Mouse (Mus musculus): ENCODE data around the gene Hnf4a. TPM values are rescaled to one million over a fixed set of nuclear protein-coding genes. Genes with fewer than 3 reads are reported as not detected.

Hnf4a gene
- polyA plus RNA-seq, 1 experiment, result 0.67 TPM

GRCm38 (mm10) chr2:163466771-163467170 lies 39.8 kb upstream of the Hnf4a start:
- Histone ChIP-seq H3K4me1 (ENCODE audit: control insufficient read depth, insufficient read depth, low read length) (no peaks in the 10 kb centered on the region; the same call in 1 of the 2 replicates), H3K4me3 (replicated peaks; ENCODE audit: extremely low read depth, low read depth, low read length) (no peak overlapping the region)
- no peak for TF ChIP-seq CTCF (IDR thresholded peaks at IDR 0.05; ENCODE audit: insufficient read depth, low read length)
- DNase-seq, result peak; percentile 34
- WGBS, result 28% methylated on average over 8 of the region's 8 CpGs

- 89% methylated on average over 6 of the region's 6 CpGs for WGBS
- Histone ChIP-seq H3K4me3 (replicated peaks; ENCODE audit: extremely low read depth, low read depth, low read length) (no peak overlapping the region), H3K4me1 (ENCODE audit: control insufficient read depth, insufficient read depth, low read length) (peaks cover under 1% of the 10 kb centered on the region; the same call in 1 of the 2 replicates)
- TF ChIP-seq POLR2A (IDR thresholded peaks at IDR 0.05; ENCODE audit: borderline replicate concordance, extremely low read depth, low read depth, low read length) (no peak), CTCF (IDR thresholded peaks at IDR 0.05; ENCODE audit: insufficient read depth, low read length) (no peak)
- DNase-seq, result no peak
Measured at GRCm38 (mm10) chr2:163467585-163467984, 39.0 kb upstream of the Hnf4a start.

DNA sequence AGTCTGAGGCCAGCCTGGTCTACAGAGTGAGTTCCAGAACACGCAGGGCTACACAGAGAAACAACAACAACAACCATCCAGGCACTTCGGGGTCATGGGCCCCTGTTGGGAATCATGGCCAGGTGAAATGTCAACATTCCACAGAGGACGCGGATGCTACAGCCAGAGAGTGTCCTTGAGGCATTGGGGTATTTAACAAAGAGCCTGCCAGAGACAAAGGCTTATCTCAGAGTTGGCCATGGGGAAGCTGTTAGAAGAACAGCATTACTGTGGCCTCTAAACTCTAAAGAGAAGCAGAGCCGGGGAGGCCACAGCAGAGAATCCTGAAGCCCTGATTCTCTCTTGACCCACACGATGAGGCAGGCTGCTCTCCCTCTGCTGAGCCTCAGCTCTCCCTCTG lies 37.7 kb upstream of the Hnf4a start:
- DNase-seq, result no peak
- WGBS, result 88% methylated on average over 6 of the region's 6 CpGs
- H3K4me3 ChIP-seq (replicated peaks; ENCODE audit: extremely low read depth, low read depth, low read length), result no peak overlapping the region
- no peak for TF ChIP-seq POLR2A (IDR thresholded peaks at IDR 0.05; ENCODE audit: borderline replicate concordance, extremely low read depth, low read depth, low read length)
- TF ChIP-seq CTCF (IDR thresholded peaks at IDR 0.05; ENCODE audit: insufficient read depth, low read length), result no peak
- peaks cover 2% of the 10 kb centered on the region; the same call in 1 of the 2 replicates for H3K4me1 ChIP-seq (ENCODE audit: control insufficient read depth, insufficient read depth, low read length)

DNA sequence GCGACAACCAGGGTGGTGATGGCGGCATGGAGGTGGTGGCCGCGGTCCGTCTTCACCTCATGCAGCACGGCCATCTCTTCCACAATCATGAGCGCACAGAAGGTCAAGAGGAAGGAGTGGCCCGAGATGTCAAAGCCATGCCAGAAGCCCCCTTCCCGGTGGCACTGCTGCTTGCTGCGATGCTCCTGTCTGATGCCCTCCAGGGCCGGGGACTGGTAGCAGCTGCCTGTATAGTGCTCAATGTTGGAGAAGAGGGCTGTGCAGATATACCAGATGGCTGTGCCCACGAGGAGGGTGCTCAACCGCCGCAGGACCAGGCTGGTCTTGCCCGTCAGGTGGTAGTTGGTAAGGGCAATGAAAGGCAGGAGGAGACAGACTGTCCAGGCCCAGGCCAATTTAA lies 36.9 kb upstream of the Hnf4a start:
- WGBS, result 92% methylated on average over 15 of the region's 15 CpGs

DNA sequence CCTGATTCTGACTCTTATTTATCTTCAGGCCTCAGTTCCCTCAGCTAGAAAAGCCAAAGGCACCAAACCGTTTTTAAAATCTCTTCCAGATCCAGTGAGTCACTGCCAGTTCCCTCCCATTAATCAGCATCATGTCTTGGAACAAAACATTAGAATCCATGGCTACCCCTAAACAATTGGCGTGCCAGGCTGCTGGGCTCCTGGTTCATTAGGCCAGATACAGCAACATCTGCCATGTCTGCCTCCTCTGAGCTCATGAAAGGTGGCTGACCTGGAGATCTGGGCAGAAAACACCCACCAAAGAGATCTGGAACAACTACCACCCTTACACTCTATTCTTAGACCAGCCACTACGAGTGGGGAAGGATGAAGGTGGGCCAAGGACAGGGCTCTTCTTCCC lies 35.5 kb upstream of the Hnf4a start:
- H3K4me3 ChIP-seq (replicated peaks; ENCODE audit: extremely low read depth, low read depth, low read length), result no peak overlapping the region
- 41% methylated on average over 3 of the region's 3 CpGs for WGBS
- no peak for DNase-seq
- no peak for TF ChIP-seq POLR2A (IDR thresholded peaks at IDR 0.05; ENCODE audit: borderline replicate concordance, extremely low read depth, low read depth, low read length)
- TF ChIP-seq CTCF (IDR thresholded peaks at IDR 0.05; ENCODE audit: insufficient read depth, low read length), result no peak
- peaks cover 2% of the 10 kb centered on the region; the same call in 1 of the 2 replicates for H3K4me1 ChIP-seq (ENCODE audit: control insufficient read depth, insufficient read depth, low read length)

More for the DNA sequence above, 36.9 kb upstream of the Hnf4a start:
- Histone ChIP-seq H3K4me3 (replicated peaks; ENCODE audit: extremely low read depth, low read depth, low read length) (no peak overlapping the region), H3K4me1 (ENCODE audit: control insufficient read depth, insufficient read depth, low read length) (peaks cover 2% of the 10 kb centered on the region; the same call in 1 of the 2 replicates)
- TF ChIP-seq POLR2A (IDR thresholded peaks at IDR 0.05; ENCODE audit: borderline replicate concordance, extremely low read depth, low read depth, low read length) (no peak), CTCF (IDR thresholded peaks at IDR 0.05; ENCODE audit: insufficient read depth, low read length) (no peak)
- no peak for DNase-seq

DNA sequence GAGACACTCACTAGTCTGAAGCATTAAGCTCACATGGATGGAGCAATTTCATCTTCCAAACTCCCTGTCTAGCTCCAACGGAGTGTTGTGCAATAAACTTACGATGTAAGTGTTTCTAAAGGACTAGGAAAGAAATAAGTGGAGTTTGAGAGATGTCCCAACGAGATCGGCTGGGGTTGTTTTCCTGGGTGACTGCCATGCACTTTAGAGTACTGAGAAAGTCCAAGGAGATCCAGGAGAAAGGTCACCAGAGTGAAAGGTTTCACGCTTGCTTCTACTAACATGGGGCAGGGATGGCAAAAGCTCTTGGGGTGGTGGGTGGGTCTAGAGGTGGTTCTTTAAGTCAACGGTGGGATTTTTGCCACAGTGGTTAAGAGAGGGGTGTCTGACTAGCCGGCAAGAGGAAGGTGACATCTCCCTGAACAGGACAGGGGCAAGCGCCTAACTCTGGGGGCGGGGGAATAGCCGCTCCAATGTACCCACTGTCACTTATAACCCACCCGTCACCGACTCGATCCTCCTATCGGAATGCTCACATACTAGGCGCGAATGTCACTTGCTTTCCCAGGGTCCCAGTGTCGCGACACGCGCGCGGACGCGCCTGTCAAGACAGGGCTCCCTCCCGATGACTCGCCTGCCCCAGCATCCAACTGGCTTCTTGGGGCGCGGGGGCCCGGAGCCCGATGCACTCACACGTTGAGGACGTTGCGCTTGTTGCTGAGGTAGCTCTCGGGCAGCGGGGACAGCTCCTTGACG lies 34.7 kb upstream of the Hnf4a start:
- WGBS, result 2% methylated on average over 36 of the region's 36 CpGs
- no peak for DNase-seq
- Histone ChIP-seq H3K4me3 (replicated peaks; ENCODE audit: extremely low read depth, low read depth, low read length) (peak overlapping the region; percentile 96), H3K4me1 (ENCODE audit: control insufficient read depth, insufficient read depth, low read length) (peaks cover 2% of the 10 kb centered on the region; the same call in 1 of the 2 replicates)
- TF ChIP-seq CTCF (IDR thresholded peaks at IDR 0.05; ENCODE audit: insufficient read depth, low read length) (no peak), POLR2A (IDR thresholded peaks at IDR 0.05; ENCODE audit: borderline replicate concordance, extremely low read depth, low read depth, low read length) (no peak)

GRCm38 (mm10) chr2:163472466-163472851 lies 34.1 kb upstream of the Hnf4a start, which contains the start of gene Fitm2:
TSS of gene Fitm2 (minus strand) at chr2:163472629.
- WGBS, result under 1% methylated on average over 30 of the region's 30 CpGs
- H3K4me3 ChIP-seq (replicated peaks; ENCODE audit: extremely low read depth, low read depth, low read length), result peak within 1 kb of the TSS; percentile 96
- H3K4me1 ChIP-seq (ENCODE audit: control insufficient read depth, insufficient read depth, low read length), result peaks cover 2% of the 10 kb centered on the region; the same call in 1 of the 2 replicates
- TF ChIP-seq CTCF (IDR thresholded peaks at IDR 0.05; ENCODE audit: insufficient read depth, low read length), result peak; percentile 91
- TF ChIP-seq POLR2A (IDR thresholded peaks at IDR 0.05; ENCODE audit: borderline replicate concordance, extremely low read depth, low read depth, low read length), result peak; percentile 71; the same call in 1 of the 2 replicates
- peak; percentile 97 for DNase-seq

- Histone ChIP-seq H3K4me1 (ENCODE audit: control insufficient read depth, insufficient read depth, low read length) (no peaks in the 10 kb centered on the region), H3K4me3 (replicated peaks; ENCODE audit: extremely low read depth, low read depth, low read length) (no peak overlapping the region)
- no peak for DNase-seq
- WGBS, result 49% methylated on average over 18 of the region's 18 CpGs
- peak; percentile 52 for TF ChIP-seq CTCF (IDR thresholded peaks at IDR 0.05; ENCODE audit: insufficient read depth, low read length)
- TF ChIP-seq POLR2A (IDR thresholded peaks at IDR 0.05; ENCODE audit: borderline replicate concordance, extremely low read depth, low read depth, low read length), result no peak
Measured at GRCm38 (mm10) chr2:163480191-163480825, 26.3 kb upstream of the Hnf4a start.

GRCm38 (mm10) chr2:163481539-163482029 lies 25.0 kb upstream of the Hnf4a start:
- 4% methylated on average over 21 of the region's 21 CpGs for WGBS
- no peak overlapping the region for H3K4me3 ChIP-seq (replicated peaks; ENCODE audit: extremely low read depth, low read depth, low read length)

More at GRCm38 (mm10) chr2:163481539-163482029, 25.0 kb upstream of the Hnf4a start:
- TF ChIP-seq CTCF (IDR thresholded peaks at IDR 0.05; ENCODE audit: insufficient read depth, low read length) (no peak), POLR2A (IDR thresholded peaks at IDR 0.05; ENCODE audit: borderline replicate concordance, extremely low read depth, low read depth, low read length) (no peak)
- DNase-seq, result no peak
- no peaks in the 10 kb centered on the region for H3K4me1 ChIP-seq (ENCODE audit: control insufficient read depth, insufficient read depth, low read length)

Measured in lung, adult 2 months (tissue).